Mouse (Mus musculus): Measurements from ENCODE around the gene Ldhc.

GRCm38 (mm10) chr7:46839861-46840260 lies 21.1 kb upstream of the Ldhc start:
- TF ChIP-seq CTCF (IDR thresholded peaks at IDR 0.05) = no peak
- no peak for TF ChIP-seq EP300 (IDR thresholded peaks at IDR 0.05)
